Mouse (Mus musculus) spleen, adult 2 months (tissue): ENCODE measurements around the gene Oat.

Source experiments
- CTCF ChIP-seq: fragments of 200-500 bp; IDR thresholded peaks from 2 replicates; pipeline ENCODE4 v1.5.1; 2011; ENCODE audit warnings: mild to moderate bottlenecking, inconsistent platforms; ENCODE audit not compliant: insufficient read depth, insufficient read length, insufficient replicate concordance; ENCODE audit errors: extremely low read depth
- POLR2A ChIP-seq: fragments of 200-500 bp; IDR thresholded peaks from 2 replicates; pipeline ENCODE4 v1.6.1; 2011; ENCODE audit warnings: low read depth, low read length, inconsistent platforms

- TF ChIP-seq CTCF (no peak), POLR2A (no peak)
Observed at GRCm38 (mm10) chr7:132593762-132594161, 17.6 kb upstream of the Oat start.
